Mouse (Mus musculus) embryonic facial prominence, embryonic 10.5 days (tissue): ENCODE measurements at regions not wholly inside any gene's neighbourhood (a gene's known extent, or its start where the extent isn't known, plus 50 kb on each side); places are given as distances from the start of the nearest gene placed in this dataset.
A peak's percentile ranks its signal among the peaks of the same experiment; 100 is the strongest.
"Not testable (repeated sequence)": the region's sequence is repeated elsewhere in the genome, so short reads cannot be mapped to it uniquely, and the experiment has no call there.

Source experiments
- DNase-seq: peaks from one replicate; pipeline ENCODE4 v3.0.0-alpha.2; 2017; ENCODE audit warnings: low spot score
- H3K27ac ChIP-seq: fragments of 300-500 bp; sonication (generic); replicated peaks from 2 replicates; pipeline ENCODE4 v1.5.1; 2016; ENCODE audit warnings: mild to moderate bottlenecking
- H3K27me3 ChIP-seq: fragments of 300-500 bp; sonication (generic); replicated peaks from 2 replicates; pipeline ENCODE4 v1.6.1; 2016; ENCODE audit warnings: low read depth, mild to moderate bottlenecking; ENCODE audit not compliant: poor library complexity, severe bottlenecking
- H3K36me3 ChIP-seq: fragments of 300-500 bp; sonication (generic); replicated peaks from 2 replicates; pipeline ENCODE4 v1.6.1; 2016; ENCODE audit warnings: mild to moderate bottlenecking, moderate library complexity
- H3K4me1 ChIP-seq: fragments of 300-500 bp; sonication (generic); 2 replicates; pipeline ENCODE4 v1.6.1; 2016
- H3K4me3 ChIP-seq: fragments of 300-500 bp; sonication (generic); 2 replicates; pipeline ENCODE4 v1.5.1; 2016; ENCODE audit warnings: mild to moderate bottlenecking, moderate library complexity
- H3K9me3 ChIP-seq: fragments of 300-500 bp; sonication (generic); 2 replicates; pipeline ENCODE4 v1.6.1; 2016; ENCODE audit warnings: mild to moderate bottlenecking
- whole genome bisulfite sequencing: fragments of 180-500 bp; shearing (Covaris S2); methylation state at CpG from one replicate; pipeline ENCODE4 v1.1.7; 2016; 5-methylcytosine and 5-hydroxymethylcytosine counted together

DNA sequence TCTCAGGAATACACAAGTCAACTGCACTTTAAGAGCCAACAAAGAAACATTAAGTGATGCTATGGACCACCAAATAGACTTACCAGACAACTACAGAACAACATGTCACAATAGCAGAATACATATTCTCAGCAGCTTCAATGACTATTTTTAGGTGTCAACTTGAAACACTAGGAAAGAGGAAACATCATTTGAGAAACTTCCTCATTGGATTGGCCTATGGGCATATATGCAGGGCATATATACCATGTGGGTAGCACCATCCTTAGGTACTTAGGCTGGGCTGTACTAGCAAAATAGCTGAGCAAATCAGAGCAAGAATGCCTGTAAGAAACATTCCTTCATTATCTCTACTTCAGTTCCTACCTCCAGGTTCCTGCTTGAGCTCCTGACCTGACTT is 187.9 kb upstream of the Slc7a11 start:
- no peaks in the 10 kb centered on the region for H3K36me3 ChIP-seq
- no peak overlapping the region for H3K27ac ChIP-seq
- H3K27me3 ChIP-seq, result no peaks in the 10 kb centered on the region
- DNase-seq, result no peak
- no peaks in the 10 kb centered on the region for H3K4me1 ChIP-seq
- no peaks in the 10 kb centered on the region for H3K9me3 ChIP-seq
- H3K4me3 ChIP-seq, result no peak overlapping the region

DNA sequence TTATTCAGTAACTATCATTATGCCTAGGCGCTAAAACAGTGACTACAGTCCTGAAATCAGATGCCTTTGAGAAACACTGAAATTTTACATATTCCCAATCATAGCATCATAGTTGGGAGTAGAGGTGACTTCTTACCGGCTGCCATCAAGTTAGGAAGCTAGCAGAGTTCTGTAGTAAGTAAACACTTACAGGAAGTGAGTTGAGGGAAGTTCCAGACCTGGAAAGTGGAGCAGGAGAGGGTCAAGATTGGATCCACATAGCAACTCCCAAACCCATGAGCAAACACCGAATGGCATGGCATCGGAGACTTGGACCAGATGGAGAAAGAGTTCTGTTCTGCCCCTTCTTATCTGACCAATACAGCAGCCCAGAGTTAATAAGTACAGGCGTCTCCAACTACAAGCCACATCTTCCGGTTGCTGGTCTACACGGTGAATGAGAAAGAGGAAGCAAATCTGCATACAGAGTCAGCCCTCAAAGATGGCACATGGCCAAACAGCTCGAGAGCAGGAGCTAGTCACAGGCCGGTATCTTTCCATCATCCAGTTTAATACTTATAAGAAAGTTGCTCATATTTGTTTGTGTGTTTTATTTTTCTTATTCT is 184.8 kb upstream of the Slc7a11 start:
- Histone ChIP-seq H3K27me3 (no peaks in the 10 kb centered on the region), H3K4me1 (no peaks in the 10 kb centered on the region), H3K4me3 (no peak overlapping the region), H3K36me3 (no peaks in the 10 kb centered on the region), H3K9me3 (no peaks in the 10 kb centered on the region), H3K27ac (no peak overlapping the region)
- 90% methylated on average over 9 of the region's 9 CpGs for WGBS
- DNase-seq, result no peak

DNA sequence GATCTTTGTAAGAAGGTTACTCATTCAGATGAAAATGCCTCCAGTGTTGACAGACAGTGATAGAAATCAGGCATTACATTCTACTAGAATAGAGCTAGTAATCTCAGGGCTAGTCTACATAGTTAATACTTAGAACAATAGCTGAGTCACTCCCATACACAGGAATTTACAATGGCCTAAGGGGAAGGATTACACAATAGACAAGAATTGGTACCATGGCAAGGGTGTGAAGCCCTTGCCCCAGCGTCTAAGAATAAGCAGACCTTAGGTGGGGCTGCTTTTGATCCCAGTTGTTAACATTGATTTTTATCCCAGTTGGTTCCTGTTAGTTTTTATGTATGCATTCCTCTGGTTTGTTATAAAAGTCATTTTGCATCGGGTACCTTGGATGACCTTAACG is 177.8 kb upstream of the Slc7a11 start:
- not testable (repeated sequence) for H3K36me3 ChIP-seq, H3K4me1 ChIP-seq, H3K4me3 ChIP-seq, H3K27ac ChIP-seq, H3K27me3 ChIP-seq, DNase-seq, H3K9me3 ChIP-seq
- 65% methylated on average over 3 of the region's 3 CpGs for WGBS

DNA sequence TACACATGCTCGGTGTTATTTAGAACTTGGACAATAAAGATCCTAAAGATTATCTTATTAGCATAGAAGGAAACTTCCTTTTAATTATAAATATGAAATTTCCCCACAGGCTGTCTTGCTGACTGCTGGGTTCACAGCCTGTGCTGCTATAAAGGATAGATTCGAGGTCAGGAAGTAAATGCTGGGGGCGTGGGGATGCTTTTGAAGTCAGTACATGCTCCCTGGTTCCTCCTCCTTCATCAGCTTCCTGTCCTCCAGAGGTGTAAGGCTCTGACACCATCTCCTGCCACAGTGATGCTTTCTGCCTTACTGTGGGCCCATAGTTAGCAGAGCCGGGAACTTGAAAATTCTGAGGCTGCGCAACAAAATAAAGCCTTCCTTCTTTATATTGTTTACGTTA is 175.6 kb upstream of the Slc7a11 start:
- H3K4me1 ChIP-seq, result no peaks in the 10 kb centered on the region
- H3K27ac ChIP-seq, result no peak overlapping the region
- H3K27me3 ChIP-seq, result no peaks in the 10 kb centered on the region
- no peaks in the 10 kb centered on the region for H3K9me3 ChIP-seq
- DNase-seq, result no peak
- H3K36me3 ChIP-seq, result no peaks in the 10 kb centered on the region
- WGBS, result 79% methylated on average over 6 of the region's 6 CpGs
- H3K4me3 ChIP-seq, result no peak overlapping the region

DNA sequence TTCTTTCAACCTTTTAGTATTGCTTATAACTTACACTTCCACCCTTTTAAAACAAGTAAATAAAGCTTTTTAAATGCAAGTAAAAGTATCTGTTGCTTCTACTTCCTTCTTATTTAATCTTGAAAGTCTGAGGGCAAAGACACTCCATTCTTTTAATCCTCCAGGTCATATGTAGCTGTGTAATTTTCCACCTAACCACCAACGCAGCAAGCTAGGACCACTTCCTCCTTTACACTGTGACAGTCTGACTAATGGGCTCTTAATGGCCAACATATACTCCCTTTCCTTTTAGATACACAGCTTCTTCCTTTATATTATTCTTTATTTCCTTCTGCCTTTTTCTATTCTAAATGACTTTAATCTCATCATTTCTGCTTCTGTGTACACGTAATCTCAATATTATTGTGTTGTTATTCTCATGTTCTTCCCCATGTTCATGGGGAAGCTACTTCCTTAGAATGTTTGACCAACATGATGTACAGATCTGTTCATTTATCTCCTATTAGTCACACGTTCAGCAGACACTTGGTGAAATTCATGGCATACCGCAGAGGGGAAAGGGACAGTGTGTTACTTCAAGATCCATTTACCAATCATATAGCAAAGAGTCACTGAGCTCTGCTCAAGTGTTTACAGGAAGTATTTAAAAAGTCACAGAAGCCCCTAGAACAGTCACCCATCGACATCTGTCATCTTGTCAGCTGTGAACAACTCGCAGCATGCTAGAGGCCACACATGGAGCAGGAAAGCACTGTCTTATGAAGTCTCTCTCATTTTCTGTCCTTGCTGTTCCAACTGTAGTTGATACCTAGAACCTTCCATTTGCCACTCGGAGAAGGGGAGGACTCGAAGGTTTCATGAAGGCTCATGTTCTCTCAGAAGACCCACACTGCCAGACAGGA is 172.2 kb upstream of the Slc7a11 start:
- Histone ChIP-seq H3K27me3 (no peaks in the 10 kb centered on the region), H3K4me3 (no peak overlapping the region), H3K9me3 (no peaks in the 10 kb centered on the region), H3K27ac (no peak overlapping the region), H3K4me1 (no peaks in the 10 kb centered on the region), H3K36me3 (no peaks in the 10 kb centered on the region)
- 87% methylated on average over 8 of the region's 8 CpGs for WGBS
- DNase-seq, result no peak

DNA sequence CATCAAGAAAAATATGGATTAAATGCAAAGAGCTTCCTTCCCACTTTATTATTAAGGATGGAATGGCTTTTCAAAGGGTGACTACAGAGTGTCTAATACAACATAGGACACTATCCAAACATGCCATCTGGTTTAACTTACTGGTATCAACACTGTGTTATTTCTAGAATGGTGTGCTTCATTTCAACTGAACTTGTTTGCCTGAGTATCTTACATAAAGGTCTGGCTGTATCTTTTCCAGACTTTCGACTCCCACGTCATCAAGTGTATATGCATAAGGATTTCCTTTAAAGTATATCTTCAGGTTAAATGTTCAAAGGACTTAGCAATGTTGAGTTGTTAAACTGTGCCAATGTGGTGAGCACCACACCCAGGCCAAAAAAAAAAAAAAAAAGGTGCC is 169.6 kb upstream of the Slc7a11 start:
- 84% methylated on average over 2 of the region's 2 CpGs for WGBS
- Histone ChIP-seq H3K27me3 (no peaks in the 10 kb centered on the region), H3K9me3 (no peaks in the 10 kb centered on the region), H3K4me1 (0 out of 2 replicates have a peak, but pooled peaks cover under 1% of the 10 kb centered on the region), H3K4me3 (no peak overlapping the region), H3K27ac (no peak overlapping the region), H3K36me3 (no peaks in the 10 kb centered on the region)
- DNase-seq, result no peak

DNA sequence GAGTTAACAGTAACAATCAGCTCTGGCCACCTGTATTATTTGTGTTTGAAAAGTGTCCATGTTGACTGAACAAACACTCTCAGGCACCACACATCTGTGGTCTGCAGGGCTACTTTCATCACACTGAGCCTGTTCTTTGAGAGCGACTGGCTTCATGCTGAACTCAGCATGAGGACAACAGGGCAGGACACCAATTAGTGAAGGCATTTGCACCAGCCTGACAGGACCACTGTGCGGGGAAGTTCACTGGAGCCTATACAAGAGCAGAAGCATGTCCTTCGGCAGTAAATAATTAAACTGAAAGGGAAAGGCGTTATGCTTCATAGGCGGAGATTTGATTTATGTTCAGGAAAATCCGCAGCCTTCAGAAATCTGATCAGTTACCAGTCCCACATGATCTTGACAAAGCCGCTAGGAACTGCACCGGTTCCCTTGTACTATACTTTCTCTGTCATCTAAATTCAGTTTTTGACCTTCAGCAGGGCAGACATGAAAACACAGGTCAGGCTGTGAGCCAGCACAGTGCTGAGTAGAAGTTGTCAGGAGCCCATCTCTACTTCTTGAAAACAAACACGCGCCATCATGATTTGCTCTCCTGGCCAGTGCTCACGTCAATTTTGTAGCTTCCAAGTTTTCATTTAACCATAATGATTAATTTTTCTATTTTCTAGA is 166.1 kb upstream of the Slc7a11 start:
- Histone ChIP-seq H3K4me3 (no peak overlapping the region), H3K9me3 (no peaks in the 10 kb centered on the region), H3K36me3 (no peaks in the 10 kb centered on the region), H3K27me3 (no peaks in the 10 kb centered on the region), H3K4me1 (peaks cover 5% of the 10 kb centered on the region; the same call in 1 of the 2 replicates), H3K27ac (no peak overlapping the region)
- peak; percentile 14 for DNase-seq
- 68% methylated on average over 11 of the region's 11 CpGs for WGBS

DNA sequence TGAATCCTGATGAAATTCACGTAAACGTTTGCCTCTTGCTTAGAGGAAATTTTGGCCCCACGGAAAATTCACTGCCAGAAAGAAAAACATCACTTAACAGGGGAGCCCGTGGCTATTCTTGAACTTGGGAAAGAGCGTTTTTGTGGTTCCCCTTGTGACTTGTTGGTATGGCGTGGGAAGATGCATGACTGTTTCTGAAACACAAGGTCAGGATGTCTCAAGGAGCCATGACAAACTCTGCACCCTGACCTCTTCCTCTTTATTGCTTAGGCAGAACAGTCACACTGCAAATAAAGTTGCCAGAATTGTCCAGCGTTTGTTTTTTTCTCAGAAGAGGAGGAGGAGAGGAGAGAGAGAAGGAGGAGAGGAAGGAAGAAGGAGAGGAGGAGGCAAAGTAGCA is 164.3 kb upstream of the Slc7a11 start:
- Histone ChIP-seq H3K4me1 (peaks cover 5% of the 10 kb centered on the region; the same call in 1 of the 2 replicates), H3K36me3 (no peaks in the 10 kb centered on the region), H3K27me3 (no peaks in the 10 kb centered on the region), H3K4me3 (no peak overlapping the region), H3K9me3 (no peaks in the 10 kb centered on the region), H3K27ac (no peak overlapping the region)
- DNase-seq, result no peak
- 67% methylated on average over 7 of the region's 7 CpGs for WGBS

DNA sequence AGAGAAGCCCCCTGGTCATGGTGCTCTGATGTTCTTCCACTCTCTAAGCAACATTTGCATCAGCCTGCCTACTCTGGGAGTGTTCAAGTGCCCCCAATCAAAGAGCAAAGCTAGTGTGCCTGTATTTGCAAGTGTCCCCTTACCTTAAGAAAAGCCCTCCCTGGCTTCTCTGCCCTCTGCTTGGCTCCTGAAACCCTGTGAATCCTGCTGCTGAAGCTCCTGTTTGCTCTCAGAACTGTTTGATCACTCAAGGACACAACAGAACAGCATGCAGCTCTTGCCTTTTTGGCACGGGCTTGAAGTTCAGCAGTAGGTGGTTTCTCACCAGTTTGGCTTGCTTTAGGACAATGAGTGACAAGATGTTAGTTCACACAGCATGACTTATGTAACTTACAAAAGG is 163.6 kb upstream of the Slc7a11 start:
- Histone ChIP-seq H3K9me3 (no peaks in the 10 kb centered on the region), H3K27me3 (no peaks in the 10 kb centered on the region), H3K36me3 (no peaks in the 10 kb centered on the region), H3K4me1 (peaks cover 5% of the 10 kb centered on the region; the same call in 1 of the 2 replicates), H3K4me3 (no peak overlapping the region), H3K27ac (no peak overlapping the region)
- DNase-seq, result no peak
- 27% methylated on average over 1 of the region's 1 CpGs for WGBS

DNA sequence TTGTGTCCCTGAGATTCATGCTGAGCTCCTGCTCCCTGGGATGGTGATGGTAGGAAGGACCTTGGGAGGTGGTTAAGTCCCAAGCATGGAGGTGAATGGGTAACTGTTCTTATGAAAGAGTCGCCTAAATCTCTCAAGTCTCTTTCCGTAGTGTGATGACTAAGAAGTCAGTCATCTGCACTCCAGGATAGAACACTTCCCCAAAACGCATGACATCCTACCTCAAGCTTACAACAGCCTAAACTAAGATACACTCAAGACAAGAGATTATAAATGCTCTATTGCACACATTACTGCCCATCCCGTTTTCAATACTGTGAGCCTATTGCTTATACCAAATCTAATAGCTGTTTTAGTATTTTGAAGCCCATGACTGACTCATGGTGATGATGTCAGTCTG is 162.3 kb upstream of the Slc7a11 start:
- H3K27me3 ChIP-seq, result no peaks in the 10 kb centered on the region
- H3K27ac ChIP-seq, result no peak overlapping the region
- peaks cover 5% of the 10 kb centered on the region; the same call in 1 of the 2 replicates for H3K4me1 ChIP-seq
- H3K4me3 ChIP-seq, result no peak overlapping the region
- no peaks in the 10 kb centered on the region for H3K36me3 ChIP-seq
- no peak for DNase-seq
- 91% methylated on average over 4 of the region's 4 CpGs for WGBS
- no peaks in the 10 kb centered on the region for H3K9me3 ChIP-seq

DNA sequence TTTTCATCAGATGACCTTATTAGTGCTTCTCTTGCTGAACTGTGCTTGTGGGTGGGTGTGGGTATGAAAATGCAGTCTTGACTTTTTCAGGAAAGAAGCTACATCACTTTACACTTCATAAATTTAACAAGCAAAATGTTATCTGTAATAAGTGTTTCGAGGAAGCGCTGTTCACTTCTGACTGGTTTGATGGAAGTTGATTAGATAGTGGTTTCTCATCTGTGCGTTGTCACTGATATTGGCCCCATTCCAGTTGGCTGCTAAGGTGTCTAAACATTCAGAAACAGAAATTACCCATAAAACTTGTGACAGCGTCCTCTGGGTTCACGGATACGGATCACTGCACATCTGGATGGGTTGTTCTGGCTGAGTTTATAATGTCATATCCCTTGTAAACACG is 159.8 kb upstream of the Slc7a11 start:
- no peaks in the 10 kb centered on the region for H3K27me3 ChIP-seq
- no peaks in the 10 kb centered on the region for H3K9me3 ChIP-seq
- 89% methylated on average over 7 of the region's 7 CpGs for WGBS
- H3K36me3 ChIP-seq, result no peaks in the 10 kb centered on the region
- H3K27ac ChIP-seq, result no peak overlapping the region
- no peak for DNase-seq
- H3K4me3 ChIP-seq, result no peak overlapping the region
- H3K4me1 ChIP-seq, result peaks cover 5% of the 10 kb centered on the region; the same call in 1 of the 2 replicates

DNA sequence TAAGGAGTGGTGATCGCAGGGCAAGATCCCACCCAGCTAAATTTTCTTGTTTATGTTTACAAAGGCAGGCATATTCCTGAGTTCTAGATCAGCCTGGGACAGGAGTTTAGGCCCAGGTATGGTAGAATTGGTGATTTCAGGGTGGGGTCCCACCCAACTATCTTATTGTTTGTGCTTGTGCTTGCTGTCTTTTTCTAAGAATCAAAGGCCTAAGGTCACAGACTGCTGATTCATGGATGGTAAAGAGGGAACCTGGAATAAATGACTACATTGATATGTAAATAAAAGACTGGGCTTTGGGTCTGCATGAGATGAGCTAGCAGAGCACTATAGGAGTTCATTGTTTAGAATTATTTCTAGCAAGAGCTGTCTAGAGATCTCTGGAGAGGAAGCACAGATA is 152.3 kb upstream of the Slc7a11 start:
- H3K9me3 ChIP-seq, result 0 out of 2 replicates have a peak, but pooled peaks cover 2% of the 10 kb centered on the region
- H3K27me3 ChIP-seq, result no peaks in the 10 kb centered on the region
- no peaks in the 10 kb centered on the region for H3K36me3 ChIP-seq
- DNase-seq, result no peak
- H3K4me1 ChIP-seq, result no peaks in the 10 kb centered on the region
- WGBS, result 93% methylated on average over 1 of the region's 1 CpGs
- no peak overlapping the region for H3K27ac ChIP-seq
- no peak overlapping the region for H3K4me3 ChIP-seq

DNA sequence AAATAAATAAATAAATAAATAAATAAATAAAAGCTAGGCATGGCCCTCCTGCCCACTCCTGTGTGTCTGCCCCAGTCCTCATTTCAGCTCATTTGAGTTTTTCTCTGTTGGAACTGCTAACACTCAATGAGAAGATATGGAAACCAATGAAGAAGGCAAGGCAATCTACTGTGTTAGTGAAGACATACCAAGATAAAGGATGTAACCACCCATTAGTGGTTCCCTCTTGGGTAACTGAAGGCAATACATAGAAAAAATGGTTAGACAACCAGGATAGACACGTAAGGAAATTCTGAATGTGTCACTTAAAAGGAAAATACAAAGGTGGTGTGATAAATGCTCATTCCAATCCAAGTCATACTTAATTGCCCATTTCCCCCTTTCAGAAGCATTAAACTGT is 140.9 kb upstream of the Slc7a11 start:
- Histone ChIP-seq H3K36me3 (no peaks in the 10 kb centered on the region), H3K4me1 (no peaks in the 10 kb centered on the region), H3K27ac (no peak overlapping the region), H3K4me3 (no peak overlapping the region), H3K9me3 (no peaks in the 10 kb centered on the region), H3K27me3 (no peaks in the 10 kb centered on the region)
- no peak for DNase-seq
- WGBS, result 89% methylated on average over 1 of the region's 1 CpGs
